Mouse (Mus musculus) C2C12 (cell line): ENCODE results near the gene A630095N17Rik. TPM values are rescaled to one million over a fixed set of nuclear protein-coding genes. Genes with fewer than 3 reads are reported as not detected.
A peak's percentile ranks its signal among the peaks of the same experiment; 100 is the strongest.

Source experiments
- H3K27me3 ChIP-seq: one replicate; pipeline ENCODE4 v1.6.1; 2011; ENCODE audit not compliant: control insufficient read depth, insufficient read depth, insufficient read length
- H3K36me3 ChIP-seq: one replicate; pipeline ENCODE4 v1.6.1; 2011; ENCODE audit not compliant: control insufficient read depth, insufficient read depth
- H3K4me3 ChIP-seq: one replicate; pipeline ENCODE4 v1.5.1; 2011; ENCODE audit warnings: mild to moderate bottlenecking, control low read depth; ENCODE audit not compliant: poor library complexity, insufficient read depth, severe bottlenecking
- H3K79me2 ChIP-seq: one replicate; pipeline ENCODE4 v1.6.1; 2011; ENCODE audit not compliant: control insufficient read depth, insufficient read depth
- H3K79me3 ChIP-seq: one replicate; pipeline ENCODE4 v1.6.1; 2011; ENCODE audit warnings: low read depth, control low read depth
- H3ac ChIP-seq: one replicate; pipeline ENCODE3; 2011; ENCODE audit warnings: low read depth; ENCODE audit not compliant: control insufficient read depth, insufficient read length
- CEBPB ChIP-seq: IDR thresholded peaks from one replicate; pipeline ENCODE4 v1.6.1; 2011; ENCODE audit warnings: low read depth, mild to moderate bottlenecking, control low read depth, moderate library complexity
- CTCF ChIP-seq: IDR thresholded peaks from one replicate; pipeline ENCODE4 v1.5.1; 2011; ENCODE audit not compliant: control insufficient read depth, insufficient read depth, insufficient read length
- FOSL1 ChIP-seq: IDR thresholded peaks from one replicate; pipeline ENCODE4 v1.8.0; 2011; ENCODE audit warnings: mild to moderate bottlenecking, low read length; ENCODE audit not compliant: poor library complexity, insufficient read depth, severe bottlenecking
- MAX ChIP-seq: IDR thresholded peaks from one replicate; pipeline ENCODE4 v1.6.1; 2011; ENCODE audit warnings: mild to moderate bottlenecking, control low read depth
- MYOD1 ChIP-seq: IDR thresholded peaks from one replicate; pipeline ENCODE4 v1.6.1; 2011; ENCODE audit warnings: low read depth; ENCODE audit not compliant: control insufficient read depth, insufficient read length
- MYOG ChIP-seq: IDR thresholded peaks from one replicate; pipeline ENCODE4 v1.6.1; 2011; ENCODE audit not compliant: control insufficient read depth, insufficient read length; ENCODE audit errors: extremely low read depth
- USF1 ChIP-seq: IDR thresholded peaks from one replicate; pipeline ENCODE4 v1.6.1; 2011; ENCODE audit warnings: low read depth, mild to moderate bottlenecking, control low read depth, moderate library complexity
- polyA plus RNA-seq: library from polyadenylated mRNA; unstranded; fragments of >200 nt; fragmentation: generic; extraction: Trizol; gene quantifications from one replicate; pipeline ENCODE4 v1.2.1, GENCODE M21; 2012; ENCODE audit warnings: missing spikeins

A630095N17Rik gene
- polyA plus RNA-seq, 1 experiment = not detected

DNA sequence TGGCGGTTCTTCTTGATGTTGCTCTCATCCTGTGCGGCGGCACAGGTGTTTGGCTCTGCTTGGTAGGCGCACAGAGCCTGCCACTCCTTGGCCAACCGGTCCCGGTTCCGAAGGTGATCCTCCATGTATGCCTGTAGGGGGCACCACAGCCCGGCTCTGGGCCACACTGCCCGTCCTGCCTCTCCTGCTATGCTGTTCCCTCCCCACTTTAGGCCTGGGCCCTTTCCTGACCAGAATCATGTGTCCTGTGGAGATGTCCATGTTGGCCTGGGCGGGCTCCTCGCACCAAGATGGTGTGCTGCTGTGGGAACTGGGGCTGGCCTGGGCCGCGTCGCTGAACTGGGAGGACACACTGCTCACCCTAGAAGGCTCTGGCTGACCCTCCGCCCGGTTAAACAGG, 21.1 kb upstream of the A630095N17Rik start:
- H3K79me3 ChIP-seq = no peaks in the 10 kb centered on the region
- H3ac ChIP-seq = no peak overlapping the region
- TF ChIP-seq MYOG (no peak), CEBPB (no peak), CTCF (no peak), FOSL1 (no peak), MAX (no peak), MYOD1 (no peak), USF1 (no peak)
- no peak overlapping the region for H3K4me3 ChIP-seq
- no peaks in the 10 kb centered on the region for H3K79me2 ChIP-seq
- H3K27me3 ChIP-seq = no peaks in the 10 kb centered on the region
- no peaks in the 10 kb centered on the region for H3K36me3 ChIP-seq

DNA sequence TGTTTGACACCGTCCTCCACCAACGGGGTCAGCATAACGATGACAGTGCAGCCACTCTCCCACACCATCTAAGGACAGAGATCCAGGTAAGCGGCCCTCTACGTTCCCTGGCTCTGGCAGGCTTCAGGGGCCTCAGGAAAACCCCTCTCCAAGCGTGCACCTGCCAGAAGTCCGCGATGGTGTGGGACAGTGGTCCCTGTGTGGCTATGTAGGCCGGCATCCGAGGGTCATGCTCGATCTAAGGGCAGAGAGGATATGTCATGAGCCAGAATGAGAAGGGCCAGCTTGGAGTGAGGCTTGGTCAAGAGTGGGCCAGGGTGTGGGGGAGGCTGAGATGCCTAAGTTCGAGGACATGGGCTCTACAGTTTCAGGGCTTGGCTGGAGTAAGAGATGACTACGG, 20.4 kb upstream of the A630095N17Rik start:
- TF ChIP-seq CEBPB = no peak
- TF ChIP-seq USF1 = no peak
- no peak for TF ChIP-seq FOSL1
- no peak for TF ChIP-seq CTCF
- no peak for TF ChIP-seq MAX
- Histone ChIP-seq H3K27me3 (no peaks in the 10 kb centered on the region), H3K36me3 (no peaks in the 10 kb centered on the region), H3ac (no peak overlapping the region), H3K79me2 (no peaks in the 10 kb centered on the region), H3K4me3 (no peak overlapping the region), H3K79me3 (no peaks in the 10 kb centered on the region)

DNA sequence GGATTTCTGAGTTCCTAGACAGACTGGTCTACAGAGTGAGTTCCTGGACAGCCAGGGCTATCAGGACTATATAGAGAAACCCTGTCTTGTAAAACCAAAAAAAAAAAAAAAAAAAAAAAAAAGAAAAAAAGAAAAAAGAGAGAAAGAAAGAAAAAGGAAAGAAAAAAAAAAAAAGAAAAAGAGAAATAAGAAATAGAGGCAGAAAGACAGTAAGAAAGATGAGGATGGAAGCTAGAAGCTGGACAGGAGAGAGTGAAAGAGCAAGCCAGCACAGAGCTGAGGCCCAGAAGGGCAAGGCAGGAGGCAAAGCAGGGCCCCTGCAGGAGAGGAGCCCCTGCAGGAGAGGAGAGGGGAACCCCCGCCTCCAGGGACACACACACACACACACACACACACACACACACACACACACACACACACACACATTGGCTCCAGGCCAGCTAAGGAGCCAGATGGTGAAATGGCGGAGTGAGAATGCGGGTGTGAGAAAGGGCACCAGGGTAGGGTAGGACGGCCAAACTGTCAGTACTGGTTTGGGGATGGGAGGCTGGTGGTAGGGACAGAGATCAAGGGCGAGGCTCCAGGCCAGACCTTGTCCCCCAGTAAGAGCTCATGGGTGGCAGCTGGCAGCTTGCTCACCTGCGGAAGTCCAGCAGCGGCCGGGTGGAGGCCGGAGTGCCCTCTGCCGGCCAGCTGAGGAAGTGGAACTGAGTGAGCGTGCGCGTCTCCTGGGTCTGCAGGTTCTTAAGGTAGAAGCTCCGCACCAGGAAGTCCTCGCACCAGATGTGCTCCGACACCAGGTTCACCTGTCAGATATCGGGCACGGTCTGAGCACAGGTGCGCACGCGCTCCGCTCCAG, 19.4 kb upstream of the A630095N17Rik start:
- Histone ChIP-seq H3K79me3 (no peaks in the 10 kb centered on the region), H3K36me3 (no peaks in the 10 kb centered on the region), H3K27me3 (no peaks in the 10 kb centered on the region), H3ac (no peak overlapping the region), H3K79me2 (no peaks in the 10 kb centered on the region), H3K4me3 (no peak overlapping the region)
- TF ChIP-seq CTCF = peak; percentile 88
- peak; percentile 22 for TF ChIP-seq MYOD1
- no peak for TF ChIP-seq USF1

DNA sequence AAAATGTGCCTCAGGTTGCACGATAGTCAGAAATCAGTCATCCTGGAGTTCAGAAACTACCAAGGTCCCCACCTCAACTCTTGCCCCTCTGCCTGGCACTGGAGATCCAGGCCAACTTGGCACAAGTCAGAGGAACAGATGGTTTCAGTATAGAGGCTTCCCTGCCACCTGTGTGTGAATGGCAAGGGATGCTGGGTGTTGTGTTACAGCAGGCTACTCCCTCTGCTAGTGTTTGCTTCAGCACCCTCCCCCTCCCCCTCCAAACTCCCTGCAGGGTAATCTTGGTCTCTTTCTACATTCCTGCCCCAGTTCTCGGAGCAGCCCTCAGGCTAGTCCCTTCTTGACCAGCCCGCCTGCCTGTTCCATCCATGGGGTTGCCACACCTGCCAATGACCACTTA, 18.6 kb upstream of the A630095N17Rik start:
- no peaks in the 10 kb centered on the region for H3K27me3 ChIP-seq
- TF ChIP-seq FOSL1 (no peak), MAX (no peak), MYOG (no peak)
- H3K36me3 ChIP-seq = no peaks in the 10 kb centered on the region
- H3K4me3 ChIP-seq = no peak overlapping the region
- H3K79me2 ChIP-seq = no peaks in the 10 kb centered on the region
- no peak overlapping the region for H3ac ChIP-seq
- no peaks in the 10 kb centered on the region for H3K79me3 ChIP-seq

DNA sequence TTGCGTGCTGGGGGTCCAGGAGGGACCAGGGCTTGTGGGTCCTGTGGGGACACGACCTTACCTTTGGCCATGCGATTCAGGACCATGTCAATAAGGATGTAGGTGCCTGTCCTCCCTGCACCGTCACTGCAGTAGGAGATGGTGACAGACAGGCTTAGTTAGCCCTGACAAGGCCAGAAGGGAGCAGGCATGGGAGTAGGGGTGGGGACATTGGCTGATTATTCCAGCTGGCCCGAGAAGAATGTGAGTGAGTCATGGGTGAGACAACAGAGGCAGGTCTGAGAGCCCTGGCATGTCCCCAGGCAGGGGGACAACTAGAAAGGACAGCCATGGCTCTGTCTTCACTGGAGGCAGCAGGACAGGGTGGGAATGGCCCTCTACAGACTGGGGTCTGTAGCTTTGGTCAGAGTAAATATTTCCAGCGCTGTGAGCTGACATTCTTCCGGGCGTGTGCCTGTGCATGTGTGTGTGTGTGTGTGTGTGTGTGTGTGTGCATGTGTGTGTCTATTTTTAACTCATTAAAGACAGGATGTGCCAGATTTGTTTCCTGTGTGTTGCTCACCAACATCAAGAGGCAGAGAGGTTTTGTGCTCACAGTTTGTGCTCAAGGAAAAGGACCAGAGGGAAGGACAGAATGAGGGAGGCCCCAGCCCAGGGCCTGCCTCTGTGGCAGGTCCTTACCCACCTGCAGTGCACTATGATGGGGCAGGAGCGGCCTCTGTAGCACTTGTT, 16.3 kb upstream of the A630095N17Rik start:
- Histone ChIP-seq H3K79me2 (no peaks in the 10 kb centered on the region), H3K4me3 (no peak overlapping the region), H3K36me3 (no peaks in the 10 kb centered on the region), H3K79me3 (no peaks in the 10 kb centered on the region), H3ac (peak overlapping the region; percentile 42), H3K27me3 (no peaks in the 10 kb centered on the region)
- peak; percentile 37 for TF ChIP-seq MAX
- TF ChIP-seq MYOD1 = peak; percentile 44
- TF ChIP-seq CTCF = no peak
- TF ChIP-seq USF1 = no peak
- TF ChIP-seq FOSL1 = peak; percentile 73
- no peak for TF ChIP-seq CEBPB
- no peak for TF ChIP-seq MYOG

DNA sequence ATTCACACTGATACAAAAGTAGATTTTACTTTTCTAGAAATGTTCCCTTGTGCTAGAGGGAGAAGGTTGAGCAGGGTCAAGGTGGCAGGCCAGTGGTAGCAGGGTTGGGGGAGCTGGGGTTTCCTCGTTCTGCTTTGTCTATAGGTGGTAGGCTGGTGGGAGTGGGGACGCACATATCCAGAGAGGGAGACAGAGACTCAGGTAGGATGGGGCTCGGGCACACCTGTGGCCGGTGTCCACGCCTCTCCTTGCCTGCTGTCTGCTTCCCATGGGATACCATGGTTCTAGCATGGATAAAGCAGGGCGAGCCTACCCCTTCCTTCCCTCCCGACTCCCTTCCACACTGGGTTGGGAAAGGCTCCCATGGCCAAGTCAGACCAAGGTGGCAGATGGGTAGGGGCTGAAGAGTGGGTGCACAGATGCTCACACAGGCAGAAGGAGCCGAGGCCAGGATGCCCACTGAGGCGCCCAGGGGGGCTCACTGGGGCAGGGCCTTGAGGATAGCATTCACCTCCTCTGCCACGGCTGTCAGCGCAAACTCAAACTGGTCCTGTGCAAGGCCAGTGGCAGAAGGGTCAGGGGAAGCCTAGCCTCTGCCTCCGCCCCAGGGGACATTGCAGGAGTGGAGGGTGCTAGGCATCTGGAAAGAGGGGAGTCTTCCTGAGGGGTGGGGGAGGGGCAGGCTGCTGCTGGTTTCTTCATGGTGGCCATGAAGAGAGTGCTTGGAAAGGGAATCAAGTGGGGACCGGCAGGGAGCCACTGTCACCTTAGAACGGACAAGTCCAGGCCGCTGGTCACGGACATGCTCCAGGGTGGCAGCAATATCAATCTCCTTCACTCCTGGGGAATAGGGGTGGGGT, 15.4 kb upstream of the A630095N17Rik start:
- Histone ChIP-seq H3K36me3 (no peaks in the 10 kb centered on the region), H3K79me2 (no peaks in the 10 kb centered on the region), H3K79me3 (no peaks in the 10 kb centered on the region), H3ac (no peak overlapping the region), H3K27me3 (no peaks in the 10 kb centered on the region), H3K4me3 (no peak overlapping the region)
- TF ChIP-seq USF1 (no peak), MAX (no peak), FOSL1 (no peak)
